Mouse (Mus musculus): Measurements from ENCODE around the gene Slc46a3.

Gene Slc46a3

GRCm38 (mm10) chr5:147895436-147896198, 1.0 kb upstream of the Slc46a3 start:
- DNase-seq (ENCODE audit: low spot score in 2 of 2): peak; percentile 20 to 22

- DNase-seq (ENCODE audit: low spot score in 2 of 2): peak; percentile 9 to 15
These were observed 705 bp downstream of the Slc46a3 start for GRCm38 (mm10) chr5:147893766-147894454.

- no peak for DNase-seq (ENCODE audit: low spot score in 2 of 2)
These were observed 1.5 kb downstream of the Slc46a3 start for GRCm38 (mm10) chr5:147893143-147893542.

- DNase-seq (ENCODE audit: low spot score in 2 of 2): no peak
These were observed 1.9 kb downstream of the Slc46a3 start for GRCm38 (mm10) chr5:147892735-147893134.

GRCm38 (mm10) chr5:147888313-147889297, 6.0 kb downstream of the Slc46a3 start:
- no peak for DNase-seq (ENCODE audit: low spot score in 2 of 2)

GRCm38 (mm10) chr5:147883581-147883980, 11.0 kb downstream of the Slc46a3 start:
- no peak for DNase-seq (ENCODE audit: low spot score in 2 of 2)

- DNase-seq (ENCODE audit: low spot score in 2 of 2): no peak
These were observed 14.5 kb downstream of the Slc46a3 start for GRCm38 (mm10) chr5:147879971-147880682.

- no peak for DNase-seq (ENCODE audit: low spot score in 2 of 2)
These were observed 17.1 kb downstream of the Slc46a3 start for GRCm38 (mm10) chr5:147877520-147877919.

GRCm38 (mm10) chr5:147875210-147875609, 19.4 kb downstream of the Slc46a3 start:
- DNase-seq (ENCODE audit: low spot score in 2 of 2): no peak

- no peak for DNase-seq (ENCODE audit: low spot score in 2 of 2)
These were observed 20.0 kb downstream of the Slc46a3 start for GRCm38 (mm10) chr5:147874491-147875065.

- no peak for DNase-seq (ENCODE audit: low spot score in 2 of 2)
These were observed 23.4 kb downstream of the Slc46a3 start for GRCm38 (mm10) chr5:147871091-147871820.

GRCm38 (mm10) chr5:147870296-147870695, 24.3 kb downstream of the Slc46a3 start:
- no peak for DNase-seq (ENCODE audit: low spot score in 2 of 2)

- DNase-seq (ENCODE audit: low spot score in 2 of 2): no peak
These were observed 25.0 kb downstream of the Slc46a3 start for GRCm38 (mm10) chr5:147869568-147869967.

- DNase-seq (ENCODE audit: low spot score in 2 of 2): no peak
These were observed 25.9 kb downstream of the Slc46a3 start for GRCm38 (mm10) chr5:147868674-147869073.

- peak; percentile 81 to 86 for DNase-seq (ENCODE audit: low spot score in 2 of 2)
These were observed 34.0 kb downstream of the Slc46a3 start, which contains the start of gene Pomp for GRCm38 (mm10) chr5:147860449-147861261. TSS of gene Pomp (plus strand) at chr5:147860461.

GRCm38 (mm10) chr5:147860076-147860448, 34.6 kb downstream of the Slc46a3 start:
- DNase-seq (ENCODE audit: low spot score in 2 of 2): peak in 1 of 2 experiments; percentile 15

GRCm38 (mm10) chr5:147850194-147850593, 44.4 kb downstream of the Slc46a3 start:
- DNase-seq (ENCODE audit: low spot score in 2 of 2): no peak

GRCm38 (mm10) chr5:147848164-147848863, 46.3 kb downstream of the Slc46a3 start:
- DNase-seq (ENCODE audit: low spot score in 2 of 2): peak in 1 of 2 experiments; percentile 43

- no peak for DNase-seq (ENCODE audit: low spot score in 2 of 2)
These were observed 47.3 kb downstream of the Slc46a3 start for GRCm38 (mm10) chr5:147847361-147847760.
